Mouse (Mus musculus) bone marrow macrophage, adult 2 months (primary cell): Measurements from ENCODE around the gene Mmp25.

Experiments used
- CTCF ChIP-seq: IDR thresholded peaks from 2 replicates; pipeline ENCODE4 v1.5.1; 2012; ENCODE audit warnings: low read depth, mild to moderate bottlenecking, low read length, moderate library complexity
- POLR2A ChIP-seq: IDR thresholded peaks from 2 replicates; pipeline ENCODE4 v1.6.1; 2012; ENCODE audit warnings: mild to moderate bottlenecking, low read depth, low read length, borderline replicate concordance

DNA sequence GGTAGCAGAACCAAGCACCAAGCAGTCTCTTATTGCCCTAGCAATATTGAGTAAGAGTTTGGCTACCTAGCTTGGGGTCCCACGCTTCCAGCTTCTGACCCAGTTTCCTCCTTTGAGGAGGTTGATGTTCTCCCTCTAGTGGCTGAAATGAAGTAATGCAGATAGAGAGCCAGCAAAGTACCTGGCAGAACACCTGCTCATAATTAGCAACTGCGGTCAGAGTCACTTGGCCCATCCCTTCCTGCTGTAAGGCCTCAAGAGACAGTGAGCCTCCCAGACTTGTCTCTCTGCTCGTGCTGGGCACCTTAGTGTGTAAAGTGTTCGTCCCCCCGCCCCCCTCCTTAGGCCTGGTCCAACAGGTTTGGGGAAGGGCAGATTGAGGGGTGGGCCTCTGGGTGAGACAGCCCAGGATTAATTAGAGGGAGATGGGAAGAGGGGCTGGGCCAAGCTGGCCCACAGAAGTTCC, 19.5 kb upstream of the Mmp25 start:
- peak; percentile 66 for TF ChIP-seq CTCF
- TF ChIP-seq POLR2A, result no peak
